Mouse (Mus musculus) lung, adult 2 months (tissue): Measurements from ENCODE around the gene Zfp668.

Experiments
- CTCF ChIP-seq: fragments of 200-500 bp; IDR thresholded peaks from 2 replicates; pipeline ENCODE4 v1.5.1; 2011; ENCODE audit warnings: mild to moderate bottlenecking, low read length, control low read depth; ENCODE audit not compliant: insufficient read depth
- POLR2A ChIP-seq: fragments of 200-500 bp; IDR thresholded peaks from 2 replicates; pipeline ENCODE4 v1.6.1; 2011; ENCODE audit warnings: low read depth, mild to moderate bottlenecking, control low read depth, low read length, borderline replicate concordance; ENCODE audit errors: extremely low read depth

DNA sequence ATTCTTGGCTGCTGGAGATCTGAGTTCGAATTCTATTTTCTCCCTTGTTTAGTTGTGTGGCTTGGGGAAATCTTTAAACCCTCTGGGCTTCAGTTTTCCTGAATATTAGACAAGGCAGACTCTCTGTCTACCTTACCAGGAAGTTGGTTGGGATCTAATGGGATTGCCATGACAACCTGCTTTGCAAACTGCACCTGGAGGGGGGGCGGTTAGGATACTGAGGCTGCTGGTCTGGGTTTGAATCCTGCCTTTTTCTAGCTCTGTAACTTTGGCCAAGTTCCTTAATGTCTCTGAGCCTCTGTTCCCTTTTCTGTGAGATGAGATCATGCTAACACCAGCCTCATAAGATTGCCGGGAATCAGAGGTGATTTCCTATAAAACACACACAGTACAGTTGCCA is 54.1 kb downstream of the Zfp668 start:
- TF ChIP-seq CTCF: no peak
- no peak for TF ChIP-seq POLR2A
